Mouse (Mus musculus) neutrophil, adult 59 days (primary cell): Measurements from ENCODE around the gene Atp6v0a2. TPM values are rescaled to one million over a fixed set of nuclear protein-coding genes. Genes with fewer than 3 reads are reported as not detected.

Experiments used
- total RNA-seq, 2 experiments: library from RNA; stranded (reverse); gene quantifications; 1 replicate in 1 of 2; 2 replicates in 1 of 2; pipeline ENCODE4 v1.2.4; 2023

Gene Atp6v0a2
- total RNA-seq, result 10 to 100 TPM; 29.3 to 30.4 TPM

DNA sequence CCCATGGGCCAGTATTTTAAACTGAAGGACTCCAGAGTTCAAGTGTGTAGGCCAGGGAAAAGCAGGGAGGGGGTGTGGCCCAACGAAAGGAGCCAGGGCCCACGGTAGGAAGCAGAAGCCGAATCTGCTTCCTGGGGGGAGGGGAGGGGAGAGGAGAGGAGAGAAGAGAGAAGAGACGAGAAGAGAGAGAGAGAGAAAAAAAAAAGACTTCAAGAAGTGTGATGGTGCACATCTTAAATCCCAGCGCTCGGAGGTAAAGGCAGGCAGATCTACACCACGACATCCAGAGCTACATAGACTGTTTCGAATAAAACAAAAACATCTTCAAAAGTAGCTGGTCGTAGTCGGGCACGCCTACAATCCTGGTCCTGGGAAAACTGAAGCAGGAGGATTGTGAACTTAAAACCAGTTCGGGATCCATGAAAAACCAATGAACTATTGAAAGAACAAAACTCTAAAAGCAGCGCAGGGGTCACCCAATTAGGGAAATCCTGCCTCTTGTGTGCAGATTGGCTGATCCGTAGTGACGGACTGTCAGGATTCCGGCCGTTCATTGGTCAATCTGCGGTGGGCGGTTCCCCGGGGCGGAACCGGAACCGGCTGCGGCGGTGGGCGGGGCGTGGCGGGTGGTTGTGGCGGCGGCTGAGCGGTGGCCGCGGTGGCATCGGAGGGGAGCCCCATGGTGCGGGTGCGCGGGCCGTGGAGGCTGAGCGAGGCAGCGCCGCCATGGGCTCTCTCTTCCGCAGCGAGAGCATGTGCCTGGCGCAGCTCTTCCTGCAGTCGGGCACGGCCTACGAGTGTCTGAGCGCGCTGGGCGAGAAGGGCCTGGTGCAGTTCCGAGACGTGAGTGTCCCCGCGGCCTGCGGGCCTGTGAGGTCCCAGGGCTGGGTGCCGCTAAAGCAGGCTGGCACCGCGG lies at the start of gene Atp6v0a2:
TSS of gene Atp6v0a2 (plus strand) at position 129 of the 916 bp plus-strand sequence.

DNA sequence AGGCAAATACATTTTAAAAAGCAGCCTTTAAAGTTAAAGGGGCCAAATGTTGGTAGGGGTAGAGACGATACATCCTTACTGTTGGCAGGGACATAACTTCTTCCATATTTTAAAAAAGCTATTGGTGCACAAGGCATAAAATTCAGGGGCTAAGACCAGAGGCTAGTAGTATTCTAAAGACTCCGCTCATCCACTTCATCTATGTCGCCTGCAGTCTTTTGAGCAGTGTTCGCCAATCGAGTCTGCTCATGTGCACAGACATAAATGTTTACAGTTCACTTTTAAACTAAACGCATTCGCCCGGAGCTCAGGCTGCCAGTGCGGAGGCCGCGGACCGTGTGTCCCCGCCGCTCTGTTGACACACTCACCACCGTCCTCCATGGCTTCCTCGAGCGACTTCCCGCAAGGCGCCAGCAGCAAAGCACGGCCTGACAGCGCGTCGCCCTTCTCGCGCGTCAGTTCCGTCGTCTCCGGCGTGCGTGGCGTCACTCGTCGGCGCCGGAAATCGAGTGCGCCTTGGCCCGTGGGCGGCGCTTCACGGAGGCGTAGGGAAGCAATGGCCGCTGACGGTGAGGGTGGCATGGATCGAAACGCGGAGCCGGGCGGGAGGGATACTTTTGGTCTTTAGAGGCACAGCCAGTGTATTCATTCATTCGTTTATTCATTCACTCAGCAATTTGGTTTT lies 49.6 kb upstream of the Atp6v0a2 start, which contains the start of the genes Eif2b1 and Gtf2h3:
TSS of gene Eif2b1 (minus strand) at position 499 of the 685 bp plus-strand sequence.
TSS of gene Gtf2h3 (plus strand) at position 508 of the 685 bp plus-strand sequence.

DNA sequence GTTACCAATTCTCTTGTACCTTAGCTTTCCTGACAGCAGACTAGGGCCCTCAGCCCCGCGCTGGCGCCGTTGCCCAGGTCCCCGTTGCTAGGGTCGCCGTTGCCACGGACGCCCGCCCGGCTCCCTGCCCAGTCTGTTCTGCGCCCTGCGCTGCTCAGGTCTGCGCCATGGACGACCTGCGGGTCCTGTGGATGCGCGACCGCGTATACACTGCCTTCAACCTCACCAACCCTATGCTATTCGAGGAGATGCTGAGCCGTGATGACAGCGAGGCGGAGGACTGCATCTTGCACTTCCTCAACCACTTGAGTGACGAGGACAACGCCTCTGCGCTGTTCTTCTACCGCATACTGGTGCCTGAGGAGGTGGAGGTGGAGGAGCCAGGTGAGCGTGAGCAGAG lies 96.6 kb downstream of the Atp6v0a2 start, which contains the start of gene Dnah10:
TSS of gene Dnah10 (plus strand) at position 89 of the 400 bp plus-strand sequence.

Other genes starting within 250 kb of the Atp6v0a2 start
- gene Sbno1, start 202.6 kb upstream of the Atp6v0a2 start, total RNA-seq, result 100 to 1,000 TPM; 178 to 182 TPM
- 100 to 1,000 TPM; 176 to 192 TPM for gene Kmt5a, start 188.6 kb upstream of the Atp6v0a2 start, total RNA-seq
- gene Rilpl2, start 150.2 kb upstream of the Atp6v0a2 start, total RNA-seq, result 10 to 100 TPM; 83.6 to 90.9 TPM
- 10 to 100 TPM; 13.6 to 14.7 TPM for gene Snrnp35, start 145.4 kb upstream of the Atp6v0a2 start, total RNA-seq
- 1 to 10 TPM in 1 of 2 experiments, under 1 TPM in 1; 0.95 to 1.1 TPM for gene Rilpl1, start 97.2 kb upstream of the Atp6v0a2 start, total RNA-seq
- 100 to 1,000 TPM; 157 to 168 TPM for gene Tmed2, start 87.9 kb upstream of the Atp6v0a2 start, total RNA-seq
- 10 to 100 TPM; 12.4 to 12.5 TPM for gene Ddx55, start 75.7 kb upstream of the Atp6v0a2 start, total RNA-seq
- 10 to 100 TPM; 16.6 to 21.5 TPM for gene Eif2b1, start 49.4 kb upstream of the Atp6v0a2 start, total RNA-seq
- 10 to 100 TPM in 1 of 2 experiments, 1 to 10 TPM in 1; 8.4 to 11.4 TPM for gene Gtf2h3, start 49.4 kb upstream of the Atp6v0a2 start, total RNA-seq
- gene Dnah10, start 96.5 kb downstream of the Atp6v0a2 start, total RNA-seq, result not detected
- gene Ccdc92, start 233.8 kb downstream of the Atp6v0a2 start, total RNA-seq, result under 1 TPM in 1 of 2 experiments, not detected in 1; 0.42 TPM
- 1 to 10 TPM; 5.8 to 6.0 TPM for gene Zfp664, start 234.1 kb downstream of the Atp6v0a2 start, total RNA-seq